In genomic region chr17:84183291-84183781, GRCm38 (mm10) we compare ENCODE assay signal across 8 mouse cellular contexts. TPM values are rescaled to one million over a fixed set of nuclear protein-coding genes. Genes with fewer than 3 reads are reported as not detected.
DNase-seq lines count a peak whose midpoint lies in the region; ATAC-seq and TF ChIP-seq lines count a peak whose summit lies in the region.

No protein-coding gene starts in this region.

- whole genome bisulfite sequencing in cerebellum, adult 2 months: 41% methylated on average over 12 of the region's 12 CpGs
- WGBS in hindbrain, embryonic 12.5 days: 4% methylated on average over 12 of the region's 12 CpGs

- H3K9ac ChIP-seq in ES-E14 (ENCODE audit: insufficient read depth, low read depth, low read length, poor library complexity, severe bottlenecking): peak overlapping the region; percentile 13; the same call in 1 of the 2 replicates
- peak overlapping the region; percentile 53 for H3K9ac ChIP-seq in hindbrain, embryonic 12.5 days

- H3K27ac ChIP-seq in ES-E14 (ENCODE audit: insufficient read depth, low read depth, low read length, poor library complexity, severe bottlenecking): peak overlapping the region; percentile 74
- H3K27ac ChIP-seq in cerebellum, adult 2 months (ENCODE audit: insufficient read depth, low read length): no peak overlapping the region
- peak overlapping the region; percentile 55 for H3K27ac ChIP-seq in hindbrain, embryonic 12.5 days

- peaks cover 8% of the 10 kb centered on the region; the same call in 1 of the 2 replicates for H3K27me3 ChIP-seq in cerebellum, adult 2 months (ENCODE audit: control insufficient read depth, insufficient read depth, low read length)
- H3K27me3 ChIP-seq in hindbrain, embryonic 12.5 days: peaks cover 12% of the 10 kb centered on the region

- peaks cover 20% of the 10 kb centered on the region for H3K36me3 ChIP-seq in ES-E14 (ENCODE audit: control insufficient read depth, insufficient read depth, low read length, poor library complexity, severe bottlenecking)
- 0 out of 2 replicates have a peak, but pooled peaks cover 3% of the 10 kb centered on the region for H3K36me3 ChIP-seq in hindbrain, embryonic 12.5 days

- DNase-seq in ES-E14 (ENCODE audit: low read depth, low spot score): no peak
- DNase-seq in cerebellum, adult 2 months: peak; percentile 45 to 65
- peak; percentile 65 to 68 for DNase-seq in frontal cortex, adult 2 months (ENCODE audit: extremely low spot score in 1 of 2, low spot score in 1 of 2)
- peak; percentile 61 to 76 for DNase-seq in layer of hippocampus, postnatal 36 days
- DNase-seq in lung, postnatal 25 days (ENCODE audit: low spot score): peak; percentile 94
- DNase-seq in ovary, postnatal 36 days (ENCODE audit: low spot score): peak; percentile 87
- peak; percentile 92 to 93 for DNase-seq in urinary bladder, adult 18-20 months (ENCODE audit: low spot score in 2 of 2)

- TF ChIP-seq POLR2A in cerebellum, adult 2 months (IDR thresholded peaks at IDR 0.05; ENCODE audit: borderline replicate concordance, insufficient read depth, low read length): no peak

- peak overlapping the region; percentile 50 for H3K4me2 ChIP-seq in hindbrain, embryonic 12.5 days (replicated peaks)

- peak; percentile 26; the same call in 1 of the 2 replicates for ATAC-seq in hindbrain, embryonic 12.5 days (ENCODE audit: low FRiP score)

- peaks cover 7 to 27% of the 10 kb centered on the region in 2 experiments for H3K4me1 ChIP-seq in ES-E14 (ENCODE audit: control insufficient read depth in 2 of 2, insufficient read depth in 2 of 2, low read length in 2 of 2, poor library complexity in 1 of 2)
- H3K4me1 ChIP-seq in cerebellum, adult 2 months (ENCODE audit: control insufficient read depth, insufficient read depth, low read length): no peaks in the 10 kb centered on the region
- peaks cover 33% of the 10 kb centered on the region for H3K4me1 ChIP-seq in hindbrain, embryonic 12.5 days

- TF ChIP-seq CTCF in cerebellum, adult 2 months (IDR thresholded peaks at IDR 0.05; ENCODE audit: borderline replicate concordance, insufficient read depth, low read depth, low read length): no peak

- peak overlapping the region; percentile 6 to 27 for H3K4me3 ChIP-seq in ES-E14 (ENCODE audit: insufficient read depth in 1 of 2, low read depth in 1 of 2, low read length in 2 of 2, poor library complexity in 1 of 2, severe bottlenecking in 1 of 2)
- H3K4me3 ChIP-seq in cerebellum, adult 2 months (replicated peaks; ENCODE audit: insufficient read depth, low read depth, low read length): no peak overlapping the region
- H3K4me3 ChIP-seq in hindbrain, embryonic 12.5 days: peak overlapping the region; percentile 26

- in situ Hi-C loops in ES-E14 (cut with MboI; ENCODE audit: low sequenced_read_pairs in 2 of 2, unreplicated experiment in 2 of 2): no loop called here

- no peaks in the 10 kb centered on the region for H3K9me3 ChIP-seq in ES-E14 (ENCODE audit: control insufficient read depth, insufficient read depth, low read depth, low read length)
- H3K9me3 ChIP-seq in hindbrain, embryonic 12.5 days (replicated peaks): 0 out of 2 replicates have a peak, but pooled peaks cover 4% of the 10 kb centered on the region

TF ChIP-seq in ES-E14, 5 proteins besides CTCF, POLR2A, EP300 and RAD21:
- TF ChIP-seq MAFK (IDR thresholded peaks at IDR 0.05; ENCODE audit: insufficient read depth, low read depth, low read length) (no peak), ZC3H11A (IDR thresholded peaks at IDR 0.05; ENCODE audit: borderline replicate concordance, low read depth, low read length) (no peak), HCFC1 (IDR thresholded peaks at IDR 0.05; ENCODE audit: borderline replicate concordance, insufficient read depth, low read length) (no peak), ZNF384 (IDR thresholded peaks at IDR 0.05; ENCODE audit: low read depth, low read length) (no peak), CHD2 (IDR thresholded peaks at IDR 0.05; ENCODE audit: low read depth, low read length) (no peak)

RNA-seq across cellular contexts. Expression of gene Zfp36l2, which starts 4.4 kb away (rescaled TPM):
- total RNA-seq in ES-E14 (2012; rRNA removed): 11.0 and 12.6 TPM in 2 replicates
- 14.2 and 15.9 TPM in 2 replicates for polyA plus RNA-seq in cerebellum, adult 2 months (2012; rRNA removed)
- 21.4 and 24.3 TPM in 2 replicates for polyA plus RNA-seq in frontal cortex, adult 2 months (2012; rRNA removed)
- polyA plus RNA-seq in hindbrain, embryonic 12.5 days (2016; fragmentation: Nextera tagmentation; extraction: Ambion mirVana): 16.1 TPM in 2 replicates
- 10 to 100 TPM; 20.8 to 22.3 TPM for total RNA-seq in layer of hippocampus, postnatal 36 days (2021)
